Mouse (Mus musculus) heart, postnatal 0 days (tissue): ENCODE data around the gene Itga3.

ENCODE experiments used
- CTCF ChIP-seq: IDR thresholded peaks from 2 replicates; pipeline ENCODE4 v1.5.1; 2016; ENCODE audit warnings: antibody characterized with exemption, control low read depth, low read depth
- EP300 ChIP-seq: IDR thresholded peaks from 2 replicates; pipeline ENCODE4 v1.6.1; 2016; ENCODE audit warnings: antibody characterized with exemption, low read depth

DNA sequence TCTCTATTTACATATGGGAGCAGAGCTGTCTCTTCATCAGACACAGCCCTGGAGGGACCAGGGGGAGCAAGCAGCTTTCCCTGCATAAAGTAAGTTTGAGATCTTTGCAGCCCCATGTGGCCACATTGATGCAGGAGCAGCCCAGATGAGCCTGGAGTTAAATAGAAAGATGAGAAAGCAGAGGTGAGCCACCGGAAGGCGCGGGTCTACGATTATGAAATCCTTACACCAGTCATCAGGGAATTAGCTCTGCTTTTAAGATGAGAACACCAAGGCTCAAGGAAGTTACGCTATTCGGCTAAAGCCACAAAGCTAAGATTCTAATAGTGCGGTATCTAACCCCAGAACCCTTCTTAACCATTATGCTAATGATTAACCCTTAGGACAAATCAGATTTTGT, 1.4 kb upstream of the Itga3 start:
- TF ChIP-seq CTCF = no peak
- no peak for TF ChIP-seq EP300
